Mouse (Mus musculus): ENCODE results near the gene Gm10061.
"Not testable (repeated sequence)": the region's sequence is repeated elsewhere in the genome, so short reads cannot be mapped to it uniquely, and the experiment has no call there.

The Gm10061 gene

DNA sequence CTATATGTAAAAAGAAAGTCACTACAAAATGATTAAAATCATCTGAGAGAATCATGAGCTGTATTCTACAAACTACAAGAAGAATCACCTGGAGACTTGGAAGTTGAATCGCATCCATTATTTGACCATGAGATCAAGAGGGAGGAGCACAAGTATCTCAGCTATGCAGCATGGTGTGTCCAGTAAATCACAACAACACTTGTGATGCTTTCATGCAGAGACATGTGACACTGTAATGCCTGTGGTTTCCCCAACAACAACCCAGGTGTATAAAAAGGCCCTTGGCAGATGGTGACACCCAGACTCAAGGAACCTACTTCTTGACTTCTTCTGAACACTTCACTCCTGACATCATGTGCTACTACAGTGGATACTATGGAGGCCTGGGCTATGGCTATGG lies at the start of gene Gm10061:
Gene Gm10061, plus strand, starts transcription at position 301 of the 400 bp plus-strand sequence.
- in situ Hi-C loops (cut with MseI, MboI) = no loop called here

DNA sequence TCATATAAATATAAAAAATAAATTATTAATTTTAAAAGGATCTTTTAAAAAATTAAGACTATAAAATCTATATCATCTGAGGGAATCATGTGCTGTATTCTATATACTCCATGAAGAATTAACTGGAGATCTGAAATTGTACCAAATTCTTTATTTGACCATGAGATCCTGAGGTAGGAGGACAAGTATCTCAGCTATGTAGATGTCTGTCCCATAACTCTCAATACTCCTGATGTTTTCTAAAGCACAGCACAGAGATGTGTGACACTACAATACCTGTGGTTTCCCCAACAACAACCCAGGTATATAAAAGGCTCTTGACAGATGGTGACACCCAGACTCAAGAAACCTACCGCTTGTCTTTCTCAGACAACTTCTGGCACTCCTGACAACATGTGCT lies 10.3 kb upstream of the Gm10061 start, which contains the start of gene Gm6358:
Gene Gm6358, plus strand, starts transcription at position 301 of the 400 bp plus-strand sequence.
- in situ Hi-C loops (cut with MseI, MboI) = no loop called here

DNA sequence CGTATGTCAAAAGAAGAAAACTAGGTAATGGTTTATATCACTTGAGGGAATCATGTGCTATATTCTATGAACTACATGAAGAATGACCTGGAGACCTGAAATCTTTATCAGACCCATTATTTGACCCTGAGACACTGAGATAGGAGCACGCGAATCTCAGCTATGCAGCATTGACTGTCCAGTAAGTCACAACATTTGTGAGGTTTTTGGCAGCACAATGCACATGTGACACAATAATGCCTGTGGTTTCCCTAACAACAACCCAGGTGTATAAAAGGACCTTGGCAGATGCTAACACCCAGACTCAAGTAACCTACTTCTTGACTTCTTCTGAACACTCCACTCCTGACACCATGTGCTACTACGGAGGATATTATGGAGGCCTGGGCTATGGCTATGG lies 6.8 kb downstream of the Gm10061 start, which contains the start of gene Gm9789:
Gene Gm9789, plus strand, starts transcription at position 301 of the 400 bp plus-strand sequence.
- in situ Hi-C loops (cut with MseI, MboI) = no loop called here

DNA sequence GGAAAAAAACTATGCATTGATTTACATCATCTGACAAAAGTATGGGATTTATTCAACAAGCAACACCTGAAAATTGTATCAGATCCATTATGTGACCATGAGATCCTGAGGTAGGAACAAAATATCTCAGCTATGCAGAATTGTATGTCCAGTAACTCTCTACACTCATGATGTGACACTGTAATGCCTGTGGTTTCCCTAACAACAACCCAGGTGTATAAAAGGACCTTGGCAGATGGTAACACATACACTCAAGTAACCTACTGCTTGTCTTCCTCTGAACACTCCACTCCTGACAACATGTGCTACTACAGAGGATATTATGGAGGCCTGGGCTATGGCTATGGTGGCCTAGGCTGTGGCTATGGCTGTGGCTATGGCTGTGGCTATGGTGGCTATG lies 18.3 kb downstream of the Gm10061 start, which contains the start of gene Gm7735:
Gene Gm7735, plus strand, starts transcription at position 301 of the 400 bp plus-strand sequence.
- in situ Hi-C loops (cut with MseI, MboI) = not testable (repeated sequence)

DNA sequence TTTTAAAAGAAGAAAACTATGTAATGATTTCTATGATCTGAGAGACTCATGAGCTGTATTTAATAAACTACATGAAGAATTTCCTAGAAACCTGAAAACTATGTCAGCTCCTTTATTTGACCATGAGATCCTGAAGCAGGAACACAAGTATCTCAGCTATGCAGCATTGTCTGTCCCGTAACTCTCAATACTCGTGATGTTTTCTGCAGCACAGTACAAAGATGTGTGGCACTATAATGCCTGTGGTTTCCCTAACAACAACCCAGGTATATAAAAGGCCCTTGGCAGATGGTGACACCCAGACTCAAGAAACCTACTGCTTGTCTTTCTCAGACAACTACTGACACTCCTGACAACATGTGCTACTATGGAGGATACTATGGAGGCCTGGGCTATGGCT lies 23.5 kb downstream of the Gm10061 start, which contains the start of gene 1110057P08Rik:
Gene 1110057P08Rik, plus strand, starts transcription at position 301 of the 400 bp plus-strand sequence.
- in situ Hi-C loops (cut with MseI, MboI) = no loop called here

DNA sequence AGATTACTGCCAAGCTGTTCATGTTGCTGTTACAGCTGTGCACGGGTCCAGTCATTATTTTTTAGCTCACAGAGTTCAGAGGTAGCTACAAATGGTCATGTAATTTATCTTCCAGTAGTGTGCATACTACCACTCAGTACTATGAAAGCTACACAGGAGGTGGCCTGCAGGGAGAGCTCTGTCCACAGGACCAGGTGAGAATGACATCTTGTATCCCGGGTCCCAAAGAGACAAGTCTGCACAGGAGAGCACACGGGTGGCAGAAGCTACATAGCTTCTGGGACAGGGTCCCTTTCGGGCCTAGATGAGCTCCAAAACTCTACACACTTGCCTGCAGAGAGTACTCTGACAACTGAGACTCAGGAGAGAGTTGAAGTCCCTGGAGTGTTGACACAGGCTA lies 37.7 kb downstream of the Gm10061 start:
- in situ Hi-C loops (cut with MseI, MboI) = no loop called here

Measured in mouse trophoblast stem cell (cell line).